Mouse (Mus musculus): ENCODE results near the gene Ybx1. TPM values are rescaled to one million over a fixed set of nuclear protein-coding genes. Genes with fewer than 3 reads are reported as not detected.
A peak's percentile ranks its signal among the peaks of the same experiment; 100 is the strongest.

The Ybx1 gene
- polyA plus RNA-seq, 1 experiment from 2014 or later: 1,193 TPM

DNA sequence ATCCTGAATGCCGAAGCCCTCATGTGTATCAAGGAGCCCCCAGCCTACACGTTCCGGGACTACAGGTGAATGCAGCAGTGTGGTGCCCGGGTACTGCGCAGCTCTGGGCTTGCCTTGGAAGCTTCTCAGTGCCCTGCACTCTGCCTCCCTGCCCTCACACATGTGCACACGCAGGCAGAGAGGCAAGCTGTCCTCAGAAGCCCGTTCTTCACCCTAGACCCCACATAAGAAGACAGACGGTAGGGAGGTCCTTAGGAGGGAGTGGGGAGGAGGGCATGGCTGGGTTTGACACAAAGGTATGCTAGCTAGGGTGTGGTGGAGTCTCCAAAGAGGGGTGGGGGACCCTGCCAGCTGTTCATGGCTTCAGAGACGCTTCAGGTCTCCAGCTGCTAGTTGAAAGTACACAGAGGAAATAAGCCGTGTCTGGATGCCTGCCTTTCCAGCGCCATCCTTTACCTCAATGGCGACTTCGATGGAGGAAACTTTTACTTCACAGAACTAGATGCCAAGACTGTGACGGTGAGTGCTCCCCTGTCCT lies 47.6 kb downstream of the Ybx1 start:
- no peak overlapping the region for H3K4me2 ChIP-seq (replicated peaks; ENCODE audit: low read depth, low read length)
- ATAC-seq (ENCODE audit: low FRiP score) (no peak), DNase-seq (ENCODE audit: low spot score) (no peak)
- WGBS: 76% methylated on average over 14 of the region's 14 CpGs
- H3K4me3 ChIP-seq (ENCODE audit: low read depth, low read length): no peak overlapping the region
- no peaks in the 10 kb centered on the region for H3K27me3 ChIP-seq (ENCODE audit: control insufficient read depth, insufficient read depth, low read length)
- H3K36me3 ChIP-seq (ENCODE audit: control insufficient read depth, insufficient read depth, low read length): no peaks in the 10 kb centered on the region
- no peak overlapping the region for H3K9ac ChIP-seq (ENCODE audit: low read depth, low read length)
- no peak overlapping the region for H3K27ac ChIP-seq (ENCODE audit: low read depth, low read length)
- no peaks in the 10 kb centered on the region for H3K9me3 ChIP-seq (ENCODE audit: control insufficient read depth, low read length)
- H3K4me1 ChIP-seq (replicated peaks; ENCODE audit: control insufficient read depth, insufficient read depth, low read length): no peaks in the 10 kb centered on the region

- WGBS: 80% methylated on average over 9 of the region's 9 CpGs
- DNase-seq (ENCODE audit: low spot score) (no peak), ATAC-seq (ENCODE audit: low FRiP score) (no peak)
- no peak overlapping the region for H3K4me2 ChIP-seq (replicated peaks; ENCODE audit: low read depth, low read length)
- no peak overlapping the region for H3K4me3 ChIP-seq (ENCODE audit: low read depth, low read length)
- no peak overlapping the region for H3K9ac ChIP-seq (ENCODE audit: low read depth, low read length)
- H3K4me1 ChIP-seq (replicated peaks; ENCODE audit: control insufficient read depth, insufficient read depth, low read length): no peaks in the 10 kb centered on the region
- no peaks in the 10 kb centered on the region for H3K27me3 ChIP-seq (ENCODE audit: control insufficient read depth, insufficient read depth, low read length)
- H3K36me3 ChIP-seq (ENCODE audit: control insufficient read depth, insufficient read depth, low read length): no peaks in the 10 kb centered on the region
- no peaks in the 10 kb centered on the region for H3K9me3 ChIP-seq (ENCODE audit: control insufficient read depth, low read length)
- H3K27ac ChIP-seq (ENCODE audit: low read depth, low read length): no peak overlapping the region
Measured at GRCm38 (mm10) chr4:119245961-119246360, 48.4 kb downstream of the Ybx1 start.

GRCm38 (mm10) chr4:119245556-119245955 lies 48.8 kb downstream of the Ybx1 start:
- Histone ChIP-seq H3K36me3 (ENCODE audit: control insufficient read depth, insufficient read depth, low read length) (no peaks in the 10 kb centered on the region), H3K27me3 (ENCODE audit: control insufficient read depth, insufficient read depth, low read length) (no peaks in the 10 kb centered on the region), H3K9me3 (ENCODE audit: control insufficient read depth, low read length) (no peaks in the 10 kb centered on the region), H3K4me1 (replicated peaks; ENCODE audit: control insufficient read depth, insufficient read depth, low read length) (no peaks in the 10 kb centered on the region), H3K9ac (ENCODE audit: low read depth, low read length) (no peak overlapping the region), H3K4me2 (replicated peaks; ENCODE audit: low read depth, low read length) (no peak overlapping the region), H3K27ac (ENCODE audit: low read depth, low read length) (no peak overlapping the region), H3K4me3 (ENCODE audit: low read depth, low read length) (no peak overlapping the region)
- WGBS: 83% methylated on average over 7 of the region's 7 CpGs
- DNase-seq (ENCODE audit: low spot score) (no peak), ATAC-seq (ENCODE audit: low FRiP score) (no peak)

DNA sequence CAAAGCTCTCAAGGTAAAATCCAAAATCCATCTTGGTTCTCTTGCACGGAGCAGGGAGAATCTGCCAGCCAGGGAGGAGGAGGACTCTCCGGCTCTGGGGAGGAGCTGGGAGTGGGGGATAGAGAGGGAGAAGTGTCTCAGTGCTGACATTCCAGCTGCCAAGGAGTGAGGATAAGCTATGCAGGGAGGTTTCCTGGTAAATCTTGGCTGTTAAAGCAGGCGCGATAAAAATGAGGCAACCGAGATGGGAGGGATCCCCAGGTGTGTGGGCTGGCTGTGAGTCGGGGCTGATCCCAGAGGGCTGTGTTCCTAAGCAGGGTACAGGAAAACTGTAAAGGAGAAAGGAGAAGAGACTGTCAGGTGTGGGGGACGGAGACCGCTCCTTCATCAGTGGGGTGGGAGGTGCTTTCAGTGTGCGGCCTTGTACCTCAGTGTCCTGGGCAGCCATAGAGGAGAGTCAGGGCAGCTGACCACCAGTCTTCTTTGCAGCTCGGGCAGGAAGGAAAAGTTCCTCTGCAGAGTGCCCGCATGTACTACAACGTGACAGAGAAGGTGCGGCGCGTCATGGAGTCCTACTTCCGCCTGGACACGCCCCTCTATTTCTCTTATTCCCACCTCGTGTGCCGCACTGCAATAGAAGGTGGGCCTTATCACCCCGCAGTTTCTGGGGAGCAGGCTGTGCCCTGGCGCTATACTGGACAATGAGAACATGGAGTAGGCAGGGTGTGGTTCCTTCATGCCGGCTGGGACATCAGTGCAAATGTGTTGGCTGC lies 49.8 kb downstream of the Ybx1 start:
- no peak for DNase-seq (ENCODE audit: low spot score)
- Histone ChIP-seq H3K4me2 (replicated peaks; ENCODE audit: low read depth, low read length) (no peak overlapping the region), H3K36me3 (ENCODE audit: control insufficient read depth, insufficient read depth, low read length) (no peaks in the 10 kb centered on the region), H3K9ac (ENCODE audit: low read depth, low read length) (no peak overlapping the region), H3K4me3 (ENCODE audit: low read depth, low read length) (no peak overlapping the region), H3K27ac (ENCODE audit: low read depth, low read length) (no peak overlapping the region), H3K4me1 (replicated peaks; ENCODE audit: control insufficient read depth, insufficient read depth, low read length) (no peaks in the 10 kb centered on the region), H3K9me3 (ENCODE audit: control insufficient read depth, low read length) (no peaks in the 10 kb centered on the region), H3K27me3 (ENCODE audit: control insufficient read depth, insufficient read depth, low read length) (no peaks in the 10 kb centered on the region)
- ATAC-seq (ENCODE audit: low FRiP score): no peak
- WGBS: 86% methylated on average over 22 of the region's 22 CpGs

GRCm38 (mm10) chr4:119242571-119242970 lies 51.8 kb downstream of the Ybx1 start:
- no peak for ATAC-seq (ENCODE audit: low FRiP score)
- Histone ChIP-seq H3K4me2 (replicated peaks; ENCODE audit: low read depth, low read length) (no peak overlapping the region), H3K4me3 (ENCODE audit: low read depth, low read length) (no peak overlapping the region), H3K9ac (ENCODE audit: low read depth, low read length) (no peak overlapping the region), H3K9me3 (ENCODE audit: control insufficient read depth, low read length) (no peaks in the 10 kb centered on the region), H3K36me3 (ENCODE audit: control insufficient read depth, insufficient read depth, low read length) (no peaks in the 10 kb centered on the region), H3K4me1 (replicated peaks; ENCODE audit: control insufficient read depth, insufficient read depth, low read length) (no peaks in the 10 kb centered on the region), H3K27ac (ENCODE audit: low read depth, low read length) (no peak overlapping the region), H3K27me3 (ENCODE audit: control insufficient read depth, insufficient read depth, low read length) (no peaks in the 10 kb centered on the region)
- no peak for DNase-seq (ENCODE audit: low spot score)
- 95% methylated on average over 12 of the region's 12 CpGs for WGBS

DNA sequence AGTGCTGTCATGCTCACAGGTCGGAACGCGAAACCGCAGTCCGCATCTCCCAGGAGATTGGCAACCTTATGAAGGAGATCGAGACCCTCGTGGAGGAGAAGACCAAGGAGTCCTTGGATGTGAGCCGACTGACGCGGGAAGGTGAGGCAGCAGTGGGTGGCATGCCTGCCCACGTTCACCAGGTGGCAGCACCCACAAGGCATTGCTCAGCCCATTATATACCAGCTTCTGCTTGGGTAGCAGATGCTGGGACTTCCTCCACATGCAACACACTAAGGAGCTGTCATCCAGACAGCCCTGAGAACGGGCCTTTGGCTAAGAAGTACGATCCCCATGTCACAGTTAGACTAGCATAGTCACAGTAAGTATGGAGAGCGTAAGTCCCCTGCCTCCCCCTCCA lies 52.7 kb downstream of the Ybx1 start:
- H3K9me3 ChIP-seq (ENCODE audit: control insufficient read depth, low read length): no peaks in the 10 kb centered on the region
- WGBS: 89% methylated on average over 14 of the region's 14 CpGs
- H3K4me3 ChIP-seq (ENCODE audit: low read depth, low read length): no peak overlapping the region
- no peak overlapping the region for H3K9ac ChIP-seq (ENCODE audit: low read depth, low read length)
- H3K4me2 ChIP-seq (replicated peaks; ENCODE audit: low read depth, low read length): no peak overlapping the region
- no peaks in the 10 kb centered on the region for H3K27me3 ChIP-seq (ENCODE audit: control insufficient read depth, insufficient read depth, low read length)
- H3K36me3 ChIP-seq (ENCODE audit: control insufficient read depth, insufficient read depth, low read length): no peaks in the 10 kb centered on the region
- no peak for ATAC-seq (ENCODE audit: low FRiP score)
- DNase-seq (ENCODE audit: low spot score): no peak
- H3K27ac ChIP-seq (ENCODE audit: low read depth, low read length): no peak overlapping the region
- no peaks in the 10 kb centered on the region for H3K4me1 ChIP-seq (replicated peaks; ENCODE audit: control insufficient read depth, insufficient read depth, low read length)

DNA sequence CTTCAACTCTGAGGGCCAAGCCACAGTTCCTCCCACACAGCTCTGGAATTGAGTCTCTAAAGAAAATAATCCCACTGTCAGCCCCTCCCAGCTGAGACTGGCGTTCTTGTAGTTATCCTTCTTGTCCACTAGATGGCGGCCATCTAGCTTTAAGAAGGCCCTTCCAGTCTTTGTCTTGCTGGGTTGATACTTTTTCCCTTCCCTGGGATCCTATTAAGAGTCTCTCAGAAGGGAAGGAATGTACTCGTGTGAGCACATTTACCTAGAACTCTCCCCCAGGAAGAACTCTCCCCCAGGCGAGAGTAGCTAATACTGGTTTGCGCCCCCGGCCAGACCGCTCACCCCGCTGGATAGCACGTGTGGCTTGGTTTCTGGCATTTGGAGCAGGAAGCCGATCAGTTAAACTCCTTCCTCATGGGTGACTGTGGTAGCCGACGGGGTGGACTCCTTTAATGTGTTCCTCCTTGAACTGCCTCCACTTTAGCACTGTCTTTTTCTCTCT lies 55.2 kb downstream of the Ybx1 start:
- Histone ChIP-seq H3K4me2 (replicated peaks; ENCODE audit: low read depth, low read length) (no peak overlapping the region), H3K36me3 (ENCODE audit: control insufficient read depth, insufficient read depth, low read length) (no peaks in the 10 kb centered on the region), H3K9me3 (ENCODE audit: control insufficient read depth, low read length) (no peaks in the 10 kb centered on the region), H3K27ac (ENCODE audit: low read depth, low read length) (0 out of 2 replicates have a peak overlapping the region, but pooled peaks have one; percentile 54), H3K4me1 (replicated peaks; ENCODE audit: control insufficient read depth, insufficient read depth, low read length) (no peaks in the 10 kb centered on the region), H3K4me3 (ENCODE audit: low read depth, low read length) (no peak overlapping the region), H3K27me3 (ENCODE audit: control insufficient read depth, insufficient read depth, low read length) (no peaks in the 10 kb centered on the region), H3K9ac (ENCODE audit: low read depth, low read length) (0 out of 2 replicates have a peak overlapping the region, but pooled peaks have one; percentile 4)
- peak; percentile 78 for DNase-seq (ENCODE audit: low spot score)
- peak; percentile 70 for ATAC-seq (ENCODE audit: low FRiP score)
- 51% methylated on average over 12 of the region's 12 CpGs for WGBS

GRCm38 (mm10) chr4:119238661-119239060 lies 55.7 kb downstream of the Ybx1 start:
- Histone ChIP-seq H3K4me2 (replicated peaks; ENCODE audit: low read depth, low read length) (no peak overlapping the region), H3K27ac (ENCODE audit: low read depth, low read length) (no peak overlapping the region), H3K4me1 (replicated peaks; ENCODE audit: control insufficient read depth, insufficient read depth, low read length) (no peaks in the 10 kb centered on the region), H3K9ac (ENCODE audit: low read depth, low read length) (no peak overlapping the region), H3K4me3 (ENCODE audit: low read depth, low read length) (no peak overlapping the region), H3K27me3 (ENCODE audit: control insufficient read depth, insufficient read depth, low read length) (no peaks in the 10 kb centered on the region), H3K36me3 (ENCODE audit: control insufficient read depth, insufficient read depth, low read length) (no peaks in the 10 kb centered on the region), H3K9me3 (ENCODE audit: control insufficient read depth, low read length) (no peaks in the 10 kb centered on the region)
- ATAC-seq (ENCODE audit: low FRiP score) (no peak), DNase-seq (ENCODE audit: low spot score) (no peak)
- WGBS: 79% methylated on average over 3 of the region's 3 CpGs

DNA sequence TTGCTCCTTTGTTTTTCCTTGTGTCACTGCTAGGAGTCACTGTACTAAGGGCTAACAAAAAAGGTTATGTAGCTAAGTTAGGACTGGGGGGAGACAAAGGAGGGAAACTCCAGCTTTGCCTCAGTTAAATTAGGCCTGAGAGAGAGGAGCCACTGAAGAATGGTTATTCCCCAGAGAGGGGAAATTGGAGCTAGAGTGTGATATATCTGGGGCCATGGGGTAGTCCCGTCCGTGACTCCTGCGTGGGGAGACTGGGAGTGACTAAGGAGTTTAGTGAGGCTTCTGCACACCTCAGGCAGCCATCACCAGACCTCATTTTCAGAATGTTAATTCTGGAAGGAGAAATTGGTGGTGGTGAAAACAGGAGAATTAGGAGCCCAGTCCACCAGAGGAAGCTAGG lies 60.1 kb downstream of the Ybx1 start:
- Histone ChIP-seq H3K9me3 (ENCODE audit: control insufficient read depth, low read length) (no peaks in the 10 kb centered on the region), H3K9ac (ENCODE audit: low read depth, low read length) (no peak overlapping the region), H3K4me1 (replicated peaks; ENCODE audit: control insufficient read depth, insufficient read depth, low read length) (0 out of 2 replicates have a peak, but pooled peaks cover 2% of the 10 kb centered on the region), H3K27me3 (ENCODE audit: control insufficient read depth, insufficient read depth, low read length) (no peaks in the 10 kb centered on the region), H3K4me2 (replicated peaks; ENCODE audit: low read depth, low read length) (no peak overlapping the region), H3K4me3 (ENCODE audit: low read depth, low read length) (no peak overlapping the region; the same call in 1 of the 2 replicates), H3K27ac (ENCODE audit: low read depth, low read length) (no peak overlapping the region), H3K36me3 (ENCODE audit: control insufficient read depth, insufficient read depth, low read length) (no peaks in the 10 kb centered on the region)
- no peak for ATAC-seq (ENCODE audit: low FRiP score)
- no peak for DNase-seq (ENCODE audit: low spot score)
- WGBS: 78% methylated on average over 3 of the region's 3 CpGs
